Mouse (Mus musculus) c-Kit-positive CD71-positive TER-119-positive erythroid progenitor cells, embryonic 14.5 days (primary cell): ENCODE measurements around the gene Rimbp2.
"Not testable (repeated sequence)": the region's sequence is repeated elsewhere in the genome, so short reads cannot be mapped to it uniquely, and the experiment has no call there.

Experiments used
- DNase-seq: peaks from one replicate; pipeline ENCODE4 v3.0.0-alpha.2; 2013; ENCODE audit warnings: low spot score

Rimbp2 gene

DNA sequence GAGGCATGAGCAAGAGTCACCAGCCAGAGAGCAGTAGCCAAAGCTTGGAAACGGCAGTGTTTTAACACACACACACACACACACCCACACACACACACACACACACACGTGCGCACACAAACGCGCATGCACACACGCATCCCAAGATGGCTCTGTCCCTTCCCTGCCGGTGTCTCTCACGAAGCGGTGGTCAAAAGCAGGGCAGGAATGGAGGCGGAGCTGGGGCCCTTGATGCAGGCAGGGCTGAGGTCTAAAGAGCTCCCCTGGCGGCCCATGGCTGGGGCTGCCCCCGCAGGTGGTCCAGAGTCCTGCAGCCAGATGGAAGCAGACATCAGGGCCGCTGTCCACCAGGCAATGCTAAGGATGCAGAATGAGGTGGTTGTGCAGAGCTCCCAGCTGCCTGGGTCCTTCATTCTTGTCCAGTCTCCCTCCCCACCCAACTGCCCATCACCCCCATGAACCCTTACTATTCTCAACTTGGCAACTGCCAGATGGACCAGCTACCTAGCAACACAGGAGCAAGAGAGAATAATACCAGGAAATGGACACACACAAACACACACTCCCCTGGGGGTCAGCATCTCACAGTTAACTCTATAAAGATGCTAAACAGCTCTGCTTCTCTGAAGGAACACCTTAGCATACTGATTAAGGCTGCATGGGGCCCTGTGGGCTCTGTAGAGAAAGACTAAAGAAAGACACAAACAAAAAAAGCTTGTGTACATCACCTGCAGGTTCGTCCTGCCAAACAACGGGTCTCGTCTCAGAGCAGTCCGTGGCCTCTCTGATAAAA lies at the start of gene Rimbp2:
Gene Rimbp2, minus strand, starts transcription at position 209 of the 793 bp plus-strand sequence.
- no peak for DNase-seq

DNA sequence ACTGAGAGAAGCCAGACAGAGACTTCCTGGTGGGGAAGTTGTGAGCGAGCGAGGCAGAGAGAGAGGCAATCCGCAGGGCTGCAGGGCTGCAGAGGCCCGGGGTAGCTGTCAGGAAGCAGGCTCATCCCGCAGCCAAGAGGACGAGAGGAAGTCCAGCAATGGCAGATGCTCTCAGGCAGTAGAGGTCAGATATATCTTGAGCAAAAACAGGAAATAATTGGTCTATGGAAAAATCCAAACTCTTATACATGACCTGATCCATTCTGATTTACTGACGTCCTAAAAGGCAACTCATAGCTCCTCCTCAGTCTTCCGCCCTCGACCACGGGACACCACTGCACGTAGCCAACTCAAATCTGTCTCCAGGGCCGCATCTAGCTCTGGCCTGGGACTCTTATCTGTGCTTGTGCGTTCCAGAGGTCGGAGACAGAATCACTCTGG lies 49.3 kb upstream of the Rimbp2 start:
- no peak for DNase-seq

DNA sequence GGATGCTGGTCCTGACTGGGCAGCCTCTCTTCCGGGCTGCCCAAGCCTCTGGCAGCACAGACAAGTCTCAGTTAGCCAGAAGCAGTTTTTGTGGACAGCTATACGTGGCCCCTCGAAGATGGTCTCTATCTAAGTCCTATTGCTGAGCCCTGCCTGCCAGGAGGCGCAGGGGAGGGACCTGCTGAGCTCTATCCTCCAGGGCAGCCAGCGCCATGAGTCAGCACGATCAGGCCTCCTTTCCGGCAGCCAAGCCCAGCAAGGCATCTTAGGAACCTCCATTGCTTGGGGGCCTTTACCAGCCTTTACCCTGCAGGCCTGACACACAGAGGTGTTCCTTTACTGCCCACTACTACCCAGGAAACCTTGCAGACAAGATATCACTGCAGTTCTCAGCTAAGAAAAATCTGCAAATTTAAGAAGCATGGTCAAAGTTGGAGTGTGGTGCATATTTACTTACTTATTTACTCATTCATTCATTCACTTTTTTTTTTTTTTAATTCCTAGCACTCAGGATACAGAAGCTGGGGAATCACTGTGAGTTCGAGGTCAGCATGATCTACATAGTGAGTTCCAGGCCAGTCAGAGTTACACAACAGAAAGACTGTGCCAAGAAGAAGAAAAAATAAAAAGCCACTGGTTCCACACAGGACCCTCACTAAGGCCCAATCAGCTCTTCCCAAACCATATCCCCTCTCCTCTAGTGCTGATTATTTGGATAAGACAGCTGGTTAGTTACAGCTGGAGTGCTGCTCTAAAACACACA lies 47.6 kb upstream of the Rimbp2 start:
- peak; percentile 83 for DNase-seq

DNA sequence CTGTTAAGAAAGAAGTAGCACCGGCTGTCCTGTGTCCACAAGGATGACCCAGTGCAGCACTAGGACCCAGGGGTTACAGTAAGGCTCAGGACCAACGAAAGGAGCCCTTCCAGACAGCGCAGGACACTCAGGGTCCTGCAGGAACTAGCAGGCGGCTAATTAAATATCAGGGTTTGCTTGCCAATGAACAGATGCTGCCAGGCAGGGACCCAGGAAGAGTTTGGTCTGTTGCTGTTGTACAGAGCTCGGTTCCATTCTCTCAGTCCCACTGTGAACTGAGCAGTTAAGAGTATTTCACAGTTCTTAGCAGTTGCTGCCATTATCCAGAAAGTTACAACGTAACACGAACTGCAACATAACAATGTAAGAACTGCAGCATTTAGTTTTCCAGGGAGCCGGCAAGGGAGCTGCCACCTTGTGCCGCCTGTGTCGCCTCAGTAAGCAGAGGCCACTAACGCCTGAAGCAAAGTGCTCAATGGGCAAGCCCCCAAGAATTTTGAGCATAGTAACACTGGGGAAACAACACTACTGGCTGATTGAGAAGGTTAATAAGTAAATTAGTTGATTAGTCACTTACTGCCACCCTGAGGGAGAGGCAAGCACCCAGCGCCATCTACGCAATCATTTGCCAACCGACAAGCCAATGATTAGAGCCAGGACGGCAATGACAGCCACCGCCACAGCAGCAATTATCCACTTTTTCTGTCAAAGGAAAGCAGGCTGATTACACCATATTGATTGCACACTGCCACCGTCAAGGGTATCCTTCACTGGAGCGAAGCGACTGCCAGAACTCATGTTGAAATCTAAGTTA lies 34.1 kb upstream of the Rimbp2 start:
- no peak for DNase-seq

DNA sequence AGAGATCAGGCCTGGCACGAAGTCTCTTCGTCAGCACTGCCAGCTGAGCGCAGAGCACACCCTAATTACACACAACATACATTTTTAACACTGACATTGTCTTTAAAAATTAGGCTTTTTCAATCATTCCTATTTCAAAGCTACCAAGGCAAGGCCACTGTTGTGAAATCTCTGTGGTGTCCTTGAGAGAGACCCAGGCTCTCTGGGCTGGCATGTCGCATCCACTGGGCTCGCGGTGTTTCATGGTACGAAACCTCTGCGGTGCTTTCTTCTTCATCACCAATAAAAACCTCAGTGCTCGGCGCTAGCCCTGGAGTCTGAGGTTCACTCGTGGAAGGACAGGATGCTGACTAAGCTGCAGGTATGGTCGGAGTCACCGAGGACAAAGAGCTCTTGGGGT lies 32.7 kb upstream of the Rimbp2 start:
- no peak for DNase-seq

DNA sequence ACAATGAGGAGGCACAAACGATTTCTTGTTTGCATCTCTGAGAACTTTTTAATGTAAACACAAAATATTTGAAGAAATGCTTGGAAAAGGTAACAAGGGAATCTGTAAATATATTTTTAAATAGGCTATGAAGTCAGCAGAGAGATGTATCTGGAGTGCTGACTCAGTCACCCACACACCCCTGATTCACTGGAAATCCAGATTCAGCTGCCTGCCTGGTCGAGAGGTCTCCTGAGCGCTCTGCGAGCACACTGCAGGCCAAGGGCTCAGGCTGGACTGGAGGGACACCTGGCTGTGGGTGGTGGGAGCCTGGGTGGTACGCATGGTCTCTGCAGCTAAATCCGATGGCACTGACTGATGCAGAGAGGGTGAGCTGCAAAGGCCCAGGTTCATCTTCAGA lies 31.2 kb upstream of the Rimbp2 start:
- no peak for DNase-seq

- peak; percentile 65 for DNase-seq
These were observed 28.3 kb upstream of the Rimbp2 start for GRCm38 (mm10) chr5:128981607-128982006.

- DNase-seq = no peak
These were observed 27.6 kb upstream of the Rimbp2 start for GRCm38 (mm10) chr5:128980857-128981256.

DNA sequence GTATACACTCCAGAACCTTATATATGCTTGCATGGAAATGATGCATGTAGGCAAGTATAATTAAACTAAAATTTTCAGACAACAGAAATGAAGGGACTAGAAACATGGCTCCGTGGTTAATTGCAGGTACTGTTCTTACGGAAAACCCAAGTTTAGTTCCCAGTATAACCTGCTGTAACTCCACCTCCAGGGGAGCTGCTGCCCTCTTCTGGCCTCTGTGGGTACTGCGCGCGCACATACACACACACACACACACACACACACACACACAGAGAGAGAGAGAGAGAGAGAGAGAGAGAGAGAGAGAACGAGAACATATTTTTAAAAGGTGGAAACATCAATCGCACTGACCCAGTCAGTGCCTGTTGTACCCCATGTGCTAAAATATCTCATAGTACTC lies 25.7 kb upstream of the Rimbp2 start:
- no peak for DNase-seq

DNA sequence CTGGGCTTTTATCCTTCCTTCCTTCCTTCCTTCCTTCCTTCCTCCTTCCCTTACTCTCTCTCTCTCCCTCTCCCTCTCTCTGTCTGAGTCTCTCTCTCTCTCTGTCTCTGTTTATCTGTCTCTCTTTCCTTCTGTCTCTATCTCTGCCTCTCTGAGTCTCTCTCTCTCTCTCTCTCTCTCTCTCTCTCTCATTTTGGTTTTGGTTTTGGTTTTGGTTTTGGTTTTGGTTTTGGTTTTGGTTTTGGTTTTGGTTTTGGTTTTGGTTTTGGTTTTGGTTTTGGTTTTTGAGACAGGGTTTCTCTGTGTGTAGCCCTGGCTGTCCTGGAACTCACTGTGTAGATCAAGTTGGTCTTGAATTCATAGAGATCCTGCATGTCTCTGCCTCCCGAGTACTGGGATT lies 24.2 kb upstream of the Rimbp2 start:
- not testable (repeated sequence) for DNase-seq

GRCm38 (mm10) chr5:128976266-128976665 lies 23.0 kb upstream of the Rimbp2 start:
- DNase-seq = no peak

DNA sequence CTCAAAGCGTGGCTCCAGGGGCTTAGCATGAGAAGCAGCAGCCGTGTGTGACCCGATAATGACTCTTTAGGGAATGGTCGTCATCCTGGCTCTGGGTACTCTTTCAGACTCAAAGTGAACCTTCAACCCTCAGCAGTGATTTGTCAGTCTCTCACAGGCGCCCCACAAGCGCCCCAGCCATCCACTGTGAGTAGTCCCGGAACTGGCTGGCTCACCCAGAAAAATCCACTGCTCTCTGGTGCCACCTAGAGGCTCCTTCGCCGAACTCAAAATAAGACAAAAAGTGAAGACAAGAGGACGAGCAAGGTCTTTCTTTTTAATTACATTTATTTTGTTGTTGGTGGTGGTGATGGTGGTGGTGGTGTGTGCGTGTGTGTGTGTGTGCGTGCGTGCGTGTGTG lies 18.0 kb upstream of the Rimbp2 start:
- DNase-seq = peak; percentile 56

DNA sequence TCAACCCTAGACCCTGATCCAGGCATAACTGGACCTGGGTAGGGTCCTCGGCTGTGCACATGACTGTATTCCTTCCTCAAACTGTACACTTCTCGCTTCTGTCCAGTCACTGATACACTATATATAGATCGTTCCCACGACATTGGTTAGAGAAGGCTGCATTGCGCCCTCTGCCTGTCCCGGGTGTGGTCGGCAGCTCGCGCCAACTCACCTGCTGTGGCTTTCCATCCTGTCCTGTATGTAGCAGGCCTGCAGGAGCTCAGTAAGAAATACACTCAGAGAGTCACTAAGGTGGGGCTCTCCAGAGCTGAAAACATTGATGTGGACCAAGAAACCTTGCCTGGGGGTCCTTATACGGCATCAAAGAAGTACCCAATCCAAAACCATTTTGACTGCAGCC lies 17.6 kb upstream of the Rimbp2 start:
- DNase-seq = no peak

GRCm38 (mm10) chr5:128964353-128964752 lies 11.1 kb upstream of the Rimbp2 start:
- DNase-seq = no peak

- no peak for DNase-seq
These were observed 5.6 kb upstream of the Rimbp2 start for GRCm38 (mm10) chr5:128958916-128959315.

- not testable (repeated sequence) for DNase-seq
These were observed 1.1 kb upstream of the Rimbp2 start for GRCm38 (mm10) chr5:128954371-128954770.

DNA sequence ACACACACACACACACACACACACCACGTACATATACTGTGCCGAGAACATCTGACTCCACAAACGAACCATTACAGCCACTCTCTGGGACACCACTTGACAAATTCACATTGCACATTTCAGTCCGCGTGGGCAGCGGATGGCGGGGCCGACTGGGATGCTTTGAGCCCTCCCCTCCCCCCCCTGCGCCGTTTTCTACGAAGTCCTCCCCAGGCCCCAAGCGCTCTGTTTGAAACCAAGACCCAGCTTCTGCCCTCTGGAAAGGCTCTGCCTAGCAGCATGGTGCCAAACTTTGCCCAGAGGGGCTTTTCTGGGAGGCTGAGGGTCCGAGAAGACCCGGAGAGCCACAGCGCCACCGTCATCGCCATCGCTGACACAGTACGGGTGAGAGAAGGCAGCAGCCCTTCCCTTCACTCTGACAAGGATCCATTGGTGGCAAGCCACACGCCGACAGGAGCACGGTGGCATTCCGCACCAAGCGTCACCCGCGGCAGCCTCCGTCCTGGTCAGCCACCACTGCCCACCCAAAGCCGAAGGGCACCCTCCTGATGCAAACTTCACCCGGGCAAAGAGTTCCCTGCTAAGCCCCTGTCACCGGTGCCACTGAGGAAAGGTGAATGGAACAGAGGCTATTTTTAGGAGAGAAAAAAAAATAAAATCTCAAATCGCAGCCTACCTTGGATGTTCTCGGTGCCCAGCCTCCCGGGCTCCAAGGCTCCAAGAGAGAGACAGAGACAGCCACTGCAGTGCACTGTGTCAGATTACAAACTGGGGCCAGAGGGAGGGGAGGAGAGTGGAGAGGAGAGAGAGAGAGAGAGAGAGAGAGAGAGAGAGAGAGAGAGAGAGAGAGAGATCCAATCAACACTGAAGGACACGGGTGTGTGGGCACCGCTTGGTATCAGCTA lies 743 bp downstream of the Rimbp2 start:
- DNase-seq = no peak

GRCm38 (mm10) chr5:128951472-128951871 lies 1.8 kb downstream of the Rimbp2 start:
- no peak for DNase-seq

GRCm38 (mm10) chr5:128947093-128947492 lies 6.2 kb downstream of the Rimbp2 start:
- DNase-seq = peak; percentile 26

DNA sequence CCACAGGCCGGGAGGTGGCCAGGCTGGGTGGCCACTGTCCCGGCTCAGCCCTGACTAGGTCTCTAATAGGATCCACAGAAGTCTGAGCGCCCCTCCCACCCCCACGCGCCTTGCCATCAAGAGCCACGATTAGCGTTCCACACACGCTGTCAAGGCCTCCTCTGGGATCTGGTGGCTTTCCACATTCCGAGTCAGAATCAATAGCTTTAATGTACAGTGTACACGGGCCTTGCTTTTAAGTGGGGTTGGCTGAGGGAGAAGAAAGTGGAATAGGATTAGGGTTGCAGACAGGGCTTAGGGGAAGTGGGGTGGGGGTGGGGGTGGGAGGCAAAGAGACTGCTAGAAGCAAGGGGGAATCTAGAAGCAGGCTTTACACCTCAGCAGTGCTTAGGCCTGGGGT lies 12.8 kb downstream of the Rimbp2 start:
- DNase-seq = no peak

GRCm38 (mm10) chr5:128935359-128935899 lies 17.9 kb downstream of the Rimbp2 start:
- no peak for DNase-seq
